Mouse (Mus musculus): ENCODE results near the gene Ints7.

Ints7 gene

DNA sequence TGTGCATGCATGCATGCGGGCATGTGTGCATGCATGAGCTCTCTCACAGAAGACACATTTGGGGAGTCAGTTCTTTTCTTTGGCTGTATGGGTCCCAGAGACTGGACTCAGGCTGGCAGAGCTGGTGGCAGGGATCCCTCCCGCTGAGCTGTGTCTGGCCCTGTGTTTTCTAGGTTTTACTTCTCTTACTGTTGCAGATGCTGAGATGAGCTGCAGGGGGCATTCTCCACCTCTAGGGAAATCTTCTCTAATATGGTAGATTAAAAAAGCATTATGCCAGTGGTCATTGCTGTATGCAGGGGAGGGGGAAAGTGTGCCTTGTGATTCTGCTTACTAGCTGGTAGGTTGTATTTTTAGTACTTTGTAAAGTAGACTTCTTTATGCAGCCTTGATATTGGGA lies 10.3 kb downstream of the Ints7 start:
- no peak for DNase-seq

GRCm38 (mm10) chr1:191587062-191587461 lies 11.6 kb downstream of the Ints7 start:
- DNase-seq: no peak

DNA sequence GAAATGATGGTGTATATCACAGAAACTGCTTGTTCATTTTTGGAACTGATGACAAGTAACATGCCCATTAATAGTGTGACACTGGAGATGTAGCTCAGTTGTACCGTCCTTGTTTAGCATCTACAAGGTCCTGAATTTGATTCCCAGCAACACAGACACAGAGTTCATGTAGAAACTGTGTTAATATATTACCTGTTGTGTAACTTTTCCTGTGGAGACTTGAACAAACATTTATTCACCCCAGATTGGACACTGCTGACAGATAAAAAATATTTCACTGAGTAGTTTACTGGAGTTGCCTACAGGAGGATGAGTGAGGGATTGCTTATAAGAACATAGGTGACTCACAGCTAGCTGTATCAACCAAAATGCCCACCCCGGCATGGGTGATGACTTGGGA lies 13.3 kb downstream of the Ints7 start:
- DNase-seq: no peak

DNA sequence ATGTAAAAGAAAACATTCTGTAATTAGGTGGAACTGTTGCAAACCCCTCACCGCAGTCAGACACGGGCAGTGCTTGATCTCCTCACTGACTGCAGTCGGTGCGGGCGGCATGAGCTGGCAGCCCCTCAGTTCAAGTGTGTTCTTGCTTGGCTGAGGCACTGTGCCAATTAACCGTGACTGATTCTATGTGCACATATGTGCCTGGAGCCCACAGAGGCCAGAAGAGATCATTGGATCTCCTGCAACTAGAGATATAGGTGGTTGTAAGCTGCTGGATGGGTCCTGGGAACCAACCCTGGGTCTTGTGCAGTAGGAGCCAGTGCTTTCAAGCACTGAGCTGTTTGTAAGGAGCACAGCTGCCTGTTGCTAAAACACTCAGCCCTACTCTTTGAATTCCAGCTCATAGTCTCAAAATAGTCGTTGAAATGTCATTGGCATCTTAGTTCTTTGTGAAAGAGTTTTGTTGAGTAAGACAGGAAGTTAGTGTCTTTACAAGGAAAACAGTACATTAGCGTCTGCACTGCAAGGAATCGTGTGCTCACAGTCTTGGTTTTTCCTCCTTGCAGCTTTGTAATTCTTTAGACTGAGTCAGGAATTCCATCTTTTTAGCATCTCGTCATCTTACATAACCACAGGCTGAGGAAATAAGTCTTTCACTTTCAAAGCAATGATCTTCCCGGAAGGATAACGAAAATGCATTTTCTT lies 16.7 kb downstream of the Ints7 start:
- no peak for DNase-seq

- DNase-seq: no peak
These were observed 20.6 kb downstream of the Ints7 start for GRCm38 (mm10) chr1:191596076-191596475.

DNA sequence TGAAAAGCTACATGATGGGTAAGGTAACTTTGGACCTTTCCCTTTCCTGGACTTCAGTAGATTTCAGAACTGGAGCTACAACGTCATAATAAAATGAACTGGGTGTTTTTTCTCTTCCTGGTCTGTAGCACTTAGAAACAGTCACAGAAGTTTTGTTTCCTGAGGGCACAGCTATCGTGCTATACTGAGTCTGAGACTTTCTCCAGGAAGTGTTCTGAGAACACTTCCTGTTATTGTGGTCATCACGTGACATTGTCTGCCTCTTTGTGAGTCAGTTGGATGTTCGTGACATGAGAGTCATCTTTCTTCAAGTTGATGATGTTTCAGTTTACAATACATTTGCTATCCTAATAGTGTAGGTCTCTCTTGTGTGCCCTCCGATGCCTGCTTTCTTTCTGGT lies 23.8 kb downstream of the Ints7 start:
- no peak for DNase-seq

DNA sequence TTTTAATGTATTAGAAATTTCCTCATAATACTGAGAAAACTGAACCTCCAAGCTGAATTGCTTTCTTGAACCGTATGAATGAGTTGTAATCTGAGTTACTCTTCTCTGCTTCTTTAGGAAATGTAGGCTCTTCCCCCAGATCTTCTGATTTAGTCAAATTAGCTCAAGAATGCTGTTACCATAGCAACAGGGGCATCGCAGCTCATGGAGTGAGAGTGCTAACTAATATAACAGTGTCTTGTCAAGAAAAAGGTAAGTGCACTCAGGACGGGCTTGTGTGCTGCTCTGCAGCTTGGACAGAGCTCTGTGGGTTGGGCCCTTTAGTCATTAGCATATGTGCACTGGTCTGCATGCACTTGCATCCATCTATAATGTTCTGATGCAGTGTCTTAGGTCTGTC lies 29.3 kb downstream of the Ints7 start:
- DNase-seq: no peak

DNA sequence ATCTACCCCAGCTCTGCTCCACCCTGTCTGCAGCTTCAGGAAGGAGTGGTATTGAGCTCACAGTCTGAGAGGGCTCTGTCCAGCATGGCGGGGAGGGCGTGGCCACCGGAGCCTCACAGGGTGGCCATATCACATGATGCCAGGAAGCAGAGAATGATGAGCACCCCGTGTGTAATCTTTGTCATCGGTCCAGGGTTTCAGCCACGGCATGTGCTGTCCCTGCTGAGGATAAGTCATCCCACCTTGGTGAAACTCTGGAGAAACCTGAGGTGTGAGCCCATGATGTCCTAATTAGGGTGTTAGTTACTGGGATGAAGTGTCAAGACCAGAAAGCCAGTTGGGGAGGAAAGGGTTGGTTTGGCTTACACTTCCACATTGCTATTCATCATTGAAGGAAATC lies 33.6 kb downstream of the Ints7 start:
- DNase-seq: no peak

DNA sequence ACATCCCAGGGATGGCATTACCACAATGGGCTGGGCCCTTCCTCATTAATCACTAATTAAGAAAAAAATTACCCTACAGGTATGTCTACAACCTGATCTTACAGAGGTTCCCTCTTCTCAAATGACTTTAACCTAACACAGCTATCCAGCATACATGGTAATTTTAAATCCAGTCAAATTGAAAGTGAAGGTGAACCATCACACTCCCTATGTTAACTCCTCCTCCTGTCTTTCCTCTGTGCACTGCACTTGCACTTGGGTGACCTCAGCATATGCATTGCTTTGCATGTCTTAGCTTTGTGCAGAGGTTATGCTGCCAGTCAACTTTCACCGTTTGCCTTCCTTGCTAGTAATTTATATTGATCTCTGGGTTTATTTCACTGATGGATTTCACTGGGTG lies 34.1 kb downstream of the Ints7 start:
- no peak for DNase-seq

DNA sequence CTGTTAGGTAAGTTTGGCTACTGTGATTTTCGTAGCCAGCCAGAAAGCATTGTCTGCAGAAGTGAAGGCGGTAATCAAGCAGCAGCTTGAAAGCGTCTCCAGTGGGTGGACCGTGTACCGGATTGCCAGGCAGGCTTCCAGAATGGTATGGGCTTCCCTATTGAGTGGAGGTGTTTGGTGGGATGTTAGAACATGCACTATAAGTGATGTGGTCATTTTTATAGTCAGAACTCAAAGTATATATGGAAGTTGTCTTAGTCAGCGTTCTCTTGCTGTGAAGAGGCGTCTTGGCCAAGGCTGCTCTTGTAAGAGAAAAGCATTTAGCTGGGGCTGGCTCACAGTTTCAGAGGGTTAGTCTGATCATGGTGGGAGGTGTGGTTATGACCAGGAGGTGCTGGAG lies 34.9 kb downstream of the Ints7 start:
- DNase-seq: peak; percentile 74

DNA sequence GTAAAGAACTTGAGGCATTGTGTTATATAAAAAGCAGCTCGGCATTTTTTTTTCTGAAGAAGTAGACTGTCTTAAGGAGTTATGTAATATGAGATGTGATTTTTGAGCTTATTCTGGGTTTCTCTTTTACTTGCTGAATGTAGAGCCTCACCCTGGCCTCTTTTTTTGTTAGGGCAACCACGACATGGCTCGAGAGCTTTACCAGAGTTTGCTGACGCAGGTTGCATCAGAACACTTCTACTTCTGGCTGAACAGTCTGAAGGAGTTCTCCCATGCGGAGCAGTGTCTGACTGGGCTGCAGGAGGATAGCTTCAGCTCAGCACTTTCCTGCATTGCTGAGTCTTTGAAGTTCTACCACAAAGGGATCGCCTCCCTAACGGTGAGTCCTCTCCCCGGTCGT lies 36.2 kb downstream of the Ints7 start:
- DNase-seq: peak; percentile 30

GRCm38 (mm10) chr1:191612877-191613276 lies 37.4 kb downstream of the Ints7 start:
- DNase-seq: no peak

- no peak for DNase-seq
These were observed 40.8 kb downstream of the Ints7 start for GRCm38 (mm10) chr1:191616245-191616644.

- no peak for DNase-seq
These were observed 42.2 kb downstream of the Ints7 start for GRCm38 (mm10) chr1:191617589-191617988.

GRCm38 (mm10) chr1:191618067-191618766 lies 42.8 kb downstream of the Ints7 start:
- no peak for DNase-seq

- DNase-seq: no peak
These were observed 45.7 kb downstream of the Ints7 start for GRCm38 (mm10) chr1:191621096-191621495.

DNA sequence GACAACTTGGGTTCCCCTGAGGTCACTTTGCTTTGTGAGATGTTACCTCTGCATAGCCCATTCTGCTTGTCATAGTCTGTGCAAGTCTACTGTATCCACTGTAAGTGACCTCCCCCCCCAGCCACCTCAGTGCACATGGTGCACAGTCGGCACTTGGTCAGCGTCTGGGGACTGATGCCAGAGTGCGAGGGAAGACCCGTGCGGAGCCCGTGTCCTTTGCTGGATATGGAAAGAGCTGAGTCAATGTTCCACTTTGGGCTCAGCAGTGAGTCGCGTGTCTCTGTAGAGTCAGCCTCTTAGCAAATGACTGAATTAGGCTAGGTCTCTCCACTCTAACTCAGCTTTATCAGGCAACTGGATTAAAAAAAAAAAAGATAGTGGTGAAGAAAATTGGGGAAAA lies 47.4 kb downstream of the Ints7 start:
- DNase-seq: peak; percentile 39

DNA sequence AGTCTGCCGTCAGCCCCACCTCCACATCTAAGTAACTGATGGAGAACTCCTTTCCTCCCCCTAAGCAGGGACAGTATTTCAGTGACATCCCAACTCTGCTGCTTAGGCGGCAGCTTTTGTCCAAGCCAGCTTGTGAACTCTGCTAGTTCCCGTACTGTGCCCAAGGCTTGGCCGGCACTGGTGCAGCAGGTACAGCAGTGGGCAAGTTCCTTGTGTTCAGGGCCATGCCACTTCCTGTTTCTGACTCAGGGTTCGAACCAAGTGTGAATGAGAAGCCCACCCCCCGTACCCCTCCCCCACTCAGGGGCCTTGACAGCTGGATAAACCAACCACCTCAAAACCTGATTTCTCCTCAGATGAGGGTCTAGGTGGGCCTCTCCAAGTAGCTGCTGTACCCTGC lies 49.1 kb downstream of the Ints7 start:
- DNase-seq: no peak

GRCm38 (mm10) chr1:191625026-191625425 lies 49.6 kb downstream of the Ints7 start:
- no peak for DNase-seq

- DNase-seq: no peak
These were observed 50.2 kb downstream of the Ints7 start for GRCm38 (mm10) chr1:191625620-191626019.

GRCm38 (mm10) chr1:191628457-191629169 lies 53.2 kb downstream of the Ints7 start:
- DNase-seq: no peak

DNA sequence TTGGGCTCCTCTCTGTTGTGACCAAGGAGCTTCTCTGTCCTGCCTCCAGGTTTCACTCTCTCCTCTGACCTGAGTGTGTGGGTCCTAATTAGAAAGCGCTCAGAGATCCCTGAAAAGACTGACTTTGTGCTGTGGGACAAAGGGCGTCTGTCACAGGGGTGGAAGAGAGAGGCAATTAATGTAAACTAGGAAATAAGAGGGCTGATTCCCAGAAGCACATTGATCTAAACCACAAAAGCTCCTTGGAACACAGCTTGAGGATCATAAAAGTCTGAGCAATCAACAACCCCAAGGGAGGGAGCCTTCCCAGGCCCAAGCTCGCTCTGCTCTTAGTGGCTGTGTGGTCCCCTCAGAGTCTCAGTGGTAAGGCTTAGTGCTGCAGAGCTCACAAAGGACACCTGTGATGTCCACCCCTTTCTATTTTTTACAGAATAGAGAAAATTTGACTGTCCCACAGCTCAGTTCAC lies 53.8 kb downstream of the Ints7 start:
- DNase-seq: no peak

DNA sequence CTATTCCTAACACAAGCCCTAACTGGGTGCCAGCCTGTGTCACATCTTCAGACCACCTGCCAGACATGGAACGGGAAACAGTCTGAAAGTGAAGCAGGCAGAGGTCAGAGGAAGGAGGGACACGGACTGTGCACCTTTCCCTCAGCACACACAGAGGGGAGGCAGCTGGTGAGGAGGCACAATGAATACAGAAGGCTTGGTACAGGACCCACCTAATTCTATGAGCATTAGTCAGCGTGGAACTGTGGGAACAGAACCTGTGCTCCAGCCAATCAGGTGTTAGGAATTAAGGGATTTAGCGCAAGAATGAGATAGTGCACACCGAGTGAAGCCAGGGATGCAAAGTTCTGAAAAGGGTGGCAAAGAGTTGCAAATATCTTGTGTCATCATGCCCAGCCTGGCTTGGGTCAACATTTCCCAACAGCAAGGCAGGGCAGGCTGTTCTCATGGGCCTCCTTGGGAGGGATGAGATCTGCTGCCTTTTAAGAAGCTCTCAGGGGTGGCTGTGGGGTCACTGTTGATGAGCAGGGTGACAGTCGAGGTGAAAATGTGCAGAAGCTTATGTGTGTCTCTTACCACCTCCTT lies 57.2 kb downstream of the Ints7 start:
- DNase-seq: no peak

GRCm38 (mm10) chr1:191634116-191634515 lies 58.7 kb downstream of the Ints7 start:
- DNase-seq: no peak

Data from right cerebral cortex, postnatal 25 days (tissue).